Mouse (Mus musculus): ENCODE data around the gene Atp6v1b1. TPM values are rescaled to one million over a fixed set of nuclear protein-coding genes. Genes with fewer than 3 reads are reported as not detected.

Gene Atp6v1b1
- total RNA-seq, 1 experiment from 2014 or later, result not detected

DNA sequence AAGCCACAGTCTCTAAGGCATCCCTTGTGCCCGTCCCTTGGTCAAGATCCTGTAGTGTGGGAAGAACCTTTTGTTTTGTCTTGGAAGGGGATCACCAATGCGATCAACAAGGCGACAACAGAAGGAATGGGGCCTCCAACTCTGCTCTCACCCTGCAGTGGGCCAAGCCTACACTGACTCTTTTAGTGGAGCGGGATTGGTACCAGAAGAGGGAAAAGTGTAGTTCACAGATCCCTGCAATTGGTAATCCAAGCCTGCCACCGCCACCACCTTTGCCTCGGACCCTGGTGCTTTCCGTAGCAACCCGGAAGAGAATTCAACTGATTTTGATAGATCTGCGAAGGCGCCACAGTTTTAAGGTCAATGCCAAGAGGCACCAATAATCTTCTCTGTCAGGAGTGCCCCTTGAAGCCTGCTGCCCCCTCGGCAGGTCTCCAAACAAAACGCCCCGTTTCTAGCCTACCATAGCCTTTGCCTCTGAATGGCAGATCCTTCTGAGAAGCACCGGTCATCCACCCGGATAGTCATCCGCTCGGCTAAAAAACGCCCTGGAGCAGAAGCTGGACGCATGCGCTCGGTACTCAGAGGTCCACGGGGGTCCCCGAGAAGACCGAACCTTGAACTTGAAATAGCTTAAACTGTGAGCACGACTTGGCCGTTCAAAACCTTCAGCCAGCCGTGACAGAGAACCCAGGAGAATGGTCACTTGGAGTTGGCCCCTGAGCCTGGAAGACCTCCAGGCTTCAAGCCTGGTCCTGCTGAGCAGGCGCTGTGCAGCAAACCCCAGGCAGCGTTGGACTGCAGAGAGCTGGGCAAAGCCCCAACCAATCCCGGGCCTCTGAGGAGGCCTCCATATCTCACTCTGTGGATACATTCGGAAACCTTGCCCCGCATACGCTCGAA is 28.3 kb upstream of the Atp6v1b1 start:
- ATAC-seq (ENCODE audit: extremely low read depth, insufficient number of reproducible peaks, low FRiP score, poor library complexity, severe bottlenecking), result no peak

DNA sequence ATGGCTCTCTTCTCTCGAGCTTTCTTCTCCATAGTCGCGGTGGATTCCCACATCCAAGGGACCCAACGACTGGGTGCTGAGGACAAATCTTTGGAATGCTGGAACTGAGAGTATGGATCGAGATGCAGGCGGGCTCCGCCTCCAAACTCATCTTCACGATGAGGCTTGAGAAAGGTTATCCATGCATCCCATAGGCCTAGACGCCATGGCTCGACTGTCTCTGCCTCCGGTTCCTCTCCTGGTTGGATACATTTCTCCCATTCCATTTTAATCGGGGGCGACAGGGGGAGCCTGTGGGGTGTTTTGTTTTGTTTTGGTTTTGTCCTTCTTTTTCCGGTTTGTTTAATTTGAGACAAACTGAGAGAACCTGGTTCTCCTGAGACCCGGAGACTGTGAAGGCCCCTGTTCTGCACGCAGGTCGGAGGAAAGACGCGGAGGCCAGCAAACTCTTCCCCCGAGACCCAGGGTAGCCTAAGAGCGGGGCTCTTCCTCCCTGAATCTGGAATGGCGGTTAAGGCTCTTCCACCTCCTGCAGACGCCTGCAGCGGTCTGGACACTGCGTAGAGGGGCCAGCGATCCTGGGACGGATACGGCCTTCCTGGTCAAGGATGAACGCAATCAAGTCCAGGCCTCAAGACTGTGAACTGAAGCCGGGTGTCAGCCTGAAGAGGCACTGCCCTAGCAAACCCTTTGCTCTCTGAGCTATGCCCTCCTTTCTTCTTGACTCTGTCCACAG is 27.2 kb upstream of the Atp6v1b1 start:
- no peak for ATAC-seq (ENCODE audit: extremely low read depth, insufficient number of reproducible peaks, low FRiP score, poor library complexity, severe bottlenecking)

DNA sequence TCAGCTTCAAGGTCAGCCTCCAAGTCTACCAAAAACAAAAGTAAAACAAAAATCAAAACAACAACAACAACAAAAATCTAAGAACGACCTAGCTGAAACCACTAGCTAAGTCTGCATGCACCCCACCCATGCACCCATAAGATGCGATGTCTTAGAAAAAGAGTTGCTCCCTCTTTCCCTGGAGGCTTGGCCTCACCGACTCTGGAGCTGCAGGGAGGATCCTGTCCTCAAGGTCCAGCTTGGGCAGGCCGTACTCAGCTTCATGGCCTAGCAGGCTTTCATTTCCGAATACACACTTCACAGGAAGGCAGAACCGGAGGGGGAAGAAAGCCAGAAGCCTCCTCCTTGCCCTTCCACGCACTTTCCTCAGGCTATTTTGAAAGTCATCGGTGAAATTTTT is 25.8 kb upstream of the Atp6v1b1 start:
- no peak for ATAC-seq (ENCODE audit: extremely low read depth, insufficient number of reproducible peaks, low FRiP score, poor library complexity, severe bottlenecking)

DNA sequence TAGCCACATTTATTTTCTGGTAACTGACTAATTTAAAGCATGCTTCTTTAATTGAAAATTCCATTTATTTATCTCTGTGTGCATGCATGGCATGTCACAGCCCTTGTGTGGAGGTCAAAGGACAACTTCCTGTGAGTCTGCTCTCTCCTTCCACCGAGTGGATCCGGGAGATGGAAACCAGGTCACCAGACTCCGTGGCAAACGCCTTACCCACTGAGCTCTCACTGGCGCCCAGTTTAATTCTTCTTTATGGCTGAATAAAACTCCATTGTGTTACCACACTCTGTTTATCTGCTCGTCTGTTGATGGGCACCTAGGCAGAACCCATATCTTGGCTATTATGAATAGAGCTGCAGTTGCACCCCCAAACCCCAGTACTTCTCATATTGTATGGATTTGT is 20.3 kb upstream of the Atp6v1b1 start:
- no peak for ATAC-seq (ENCODE audit: extremely low read depth, insufficient number of reproducible peaks, low FRiP score, poor library complexity, severe bottlenecking)

DNA sequence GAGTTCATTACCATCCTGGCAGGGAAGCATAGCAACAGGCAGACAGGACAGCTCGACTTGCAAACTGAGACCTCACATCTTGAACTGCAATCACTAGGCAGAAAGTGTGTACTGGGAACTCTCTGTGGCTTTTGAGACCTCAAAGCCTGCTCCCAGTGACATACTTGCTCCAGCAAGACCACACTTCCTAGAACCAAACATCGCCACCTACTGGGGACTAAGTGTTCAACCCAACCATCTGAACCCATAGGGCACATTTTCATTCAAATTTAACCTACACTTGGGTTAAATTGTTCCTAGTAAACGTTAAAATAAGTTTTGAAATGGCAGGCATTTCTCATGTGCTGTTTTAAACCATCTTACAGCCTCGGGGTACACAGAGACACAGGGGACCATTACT is 15.6 kb upstream of the Atp6v1b1 start:
- no peak for ATAC-seq (ENCODE audit: extremely low read depth, insufficient number of reproducible peaks, low FRiP score, poor library complexity, severe bottlenecking)

DNA sequence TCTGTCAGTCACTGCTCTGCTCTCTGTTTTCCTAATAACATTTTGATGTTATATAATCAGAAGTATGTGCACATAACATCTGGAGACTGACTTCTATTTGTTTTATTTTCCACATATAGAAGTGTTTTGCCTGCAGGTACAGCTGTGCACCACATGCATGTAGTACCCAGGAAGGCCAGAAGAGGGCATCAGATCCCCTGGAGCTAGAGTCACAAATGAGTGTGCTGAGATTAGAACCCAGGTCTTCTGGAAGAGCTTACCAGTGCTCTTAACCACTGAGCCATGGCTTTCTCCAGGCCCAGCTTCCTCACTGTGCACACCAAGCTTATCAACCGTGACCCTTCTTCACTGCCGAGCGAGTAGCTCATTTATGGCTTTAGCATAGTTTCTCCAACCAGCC is 14.3 kb upstream of the Atp6v1b1 start:
- ATAC-seq (ENCODE audit: extremely low read depth, insufficient number of reproducible peaks, low FRiP score, poor library complexity, severe bottlenecking), result no peak

DNA sequence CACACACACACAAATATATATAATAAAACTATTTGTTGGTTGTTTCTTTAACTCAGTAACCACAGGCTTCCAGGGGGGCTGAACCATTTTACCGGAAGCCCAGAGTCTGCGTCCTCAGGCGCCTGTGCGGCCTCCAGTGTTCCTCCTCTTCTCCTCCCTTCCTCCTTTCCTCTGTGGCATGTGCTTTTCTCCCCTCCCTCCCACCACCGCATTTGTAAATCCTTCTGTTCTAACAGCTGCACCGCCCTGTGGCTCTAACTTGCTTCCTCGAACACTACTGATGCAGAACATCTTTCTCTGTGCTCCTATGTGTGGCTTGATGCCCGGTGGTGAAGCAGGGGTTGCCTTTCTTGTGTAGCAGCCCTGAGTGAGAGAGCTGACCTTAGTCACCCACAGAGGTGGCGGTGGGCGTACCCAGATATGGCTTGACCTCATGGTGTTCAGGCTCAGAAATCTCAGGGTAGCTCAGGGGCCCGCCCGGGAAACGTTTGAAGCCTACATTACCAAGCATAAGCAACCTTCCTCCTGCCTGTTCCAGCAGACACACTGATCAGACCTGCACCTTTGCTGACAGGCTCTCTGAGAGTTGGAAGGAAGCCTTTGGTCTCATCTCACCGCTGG is 13.3 kb upstream of the Atp6v1b1 start:
- no peak for ATAC-seq (ENCODE audit: extremely low read depth, insufficient number of reproducible peaks, low FRiP score, poor library complexity, severe bottlenecking)

DNA sequence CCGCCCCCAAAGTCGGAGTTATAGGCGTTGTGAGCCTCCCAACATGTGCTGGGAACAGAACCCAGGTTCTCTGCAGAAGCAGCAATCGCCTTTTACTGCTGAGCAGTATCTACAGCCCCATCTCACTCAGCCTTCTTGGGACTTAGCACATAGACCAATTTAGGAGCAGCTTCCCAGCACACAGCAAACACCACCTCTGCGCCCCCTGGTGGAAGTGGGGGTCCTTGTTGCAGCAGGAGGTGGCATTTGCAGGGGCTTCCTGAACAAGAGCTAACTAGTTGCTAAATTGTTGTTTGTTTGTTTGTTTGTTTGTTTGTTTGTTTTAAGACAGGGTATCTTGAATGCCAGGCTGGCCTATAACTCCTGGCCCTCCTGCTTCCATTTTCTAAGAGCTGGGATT is 11.7 kb upstream of the Atp6v1b1 start:
- ATAC-seq (ENCODE audit: extremely low read depth, insufficient number of reproducible peaks, low FRiP score, poor library complexity, severe bottlenecking), result no peak

DNA sequence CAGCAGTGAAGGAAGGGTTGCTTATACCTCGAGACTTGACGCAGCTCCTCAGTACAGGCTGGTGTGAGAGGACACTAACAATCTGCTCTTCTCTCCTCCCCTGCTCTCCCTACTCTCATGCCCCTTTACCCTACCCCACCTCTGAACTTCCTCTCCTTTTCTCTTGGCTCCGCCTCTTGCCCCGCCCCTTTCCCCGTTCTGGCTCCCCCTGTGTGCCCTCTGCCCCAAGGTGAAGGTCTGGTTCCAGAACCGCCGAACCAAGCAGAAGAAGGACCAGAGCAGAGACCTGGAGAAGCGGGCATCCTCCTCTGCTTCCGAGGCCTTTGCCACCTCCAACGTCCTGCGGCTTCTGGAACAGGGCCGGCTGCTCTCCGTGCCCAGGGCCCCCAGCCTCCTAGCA is 5.5 kb upstream of the Atp6v1b1 start:
- ATAC-seq (ENCODE audit: extremely low read depth, insufficient number of reproducible peaks, low FRiP score, poor library complexity, severe bottlenecking), result no peak

DNA sequence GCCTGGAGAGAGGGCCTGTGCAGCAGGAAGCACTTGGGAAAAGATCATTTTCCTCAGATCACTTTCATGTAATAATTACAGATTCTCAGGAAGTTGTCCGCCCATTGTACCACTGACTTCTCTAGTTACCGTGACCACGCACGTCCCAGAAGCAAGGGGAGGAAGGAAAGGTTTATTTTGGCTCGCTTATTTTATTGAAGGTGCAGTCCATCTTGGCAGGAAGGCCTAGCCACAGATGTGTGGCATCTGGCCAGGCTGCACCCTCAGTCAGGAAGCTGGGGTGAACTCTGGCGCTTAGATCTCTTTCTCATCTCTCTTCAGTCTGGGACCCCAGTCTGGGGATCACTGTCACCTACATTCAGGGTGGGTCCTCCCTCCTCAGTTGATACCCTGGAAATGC is 4.2 kb upstream of the Atp6v1b1 start:
- ATAC-seq (ENCODE audit: extremely low read depth, insufficient number of reproducible peaks, low FRiP score, poor library complexity, severe bottlenecking), result no peak

DNA sequence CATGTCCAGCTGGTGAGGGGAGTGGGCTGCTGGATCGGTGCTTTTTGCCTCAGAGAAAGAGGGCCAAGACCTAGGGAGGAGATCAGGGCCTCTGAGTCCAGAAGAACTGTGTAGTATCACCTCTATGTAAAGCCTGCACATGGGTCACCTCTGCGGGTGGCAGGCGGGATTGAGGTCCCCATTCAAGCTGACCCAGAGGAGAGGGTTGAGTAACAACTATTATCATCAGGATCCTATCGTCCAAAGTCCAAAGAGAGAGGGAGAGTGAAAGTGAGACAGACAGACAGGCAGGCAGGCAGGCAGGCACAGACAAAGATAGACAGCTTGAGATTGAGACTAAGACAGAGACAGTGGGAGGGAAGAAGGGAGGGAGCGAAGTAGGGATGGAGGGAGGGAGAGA is 422 bp downstream of the Atp6v1b1 start:
- ATAC-seq (ENCODE audit: extremely low read depth, insufficient number of reproducible peaks, low FRiP score, poor library complexity, severe bottlenecking), result no peak

DNA sequence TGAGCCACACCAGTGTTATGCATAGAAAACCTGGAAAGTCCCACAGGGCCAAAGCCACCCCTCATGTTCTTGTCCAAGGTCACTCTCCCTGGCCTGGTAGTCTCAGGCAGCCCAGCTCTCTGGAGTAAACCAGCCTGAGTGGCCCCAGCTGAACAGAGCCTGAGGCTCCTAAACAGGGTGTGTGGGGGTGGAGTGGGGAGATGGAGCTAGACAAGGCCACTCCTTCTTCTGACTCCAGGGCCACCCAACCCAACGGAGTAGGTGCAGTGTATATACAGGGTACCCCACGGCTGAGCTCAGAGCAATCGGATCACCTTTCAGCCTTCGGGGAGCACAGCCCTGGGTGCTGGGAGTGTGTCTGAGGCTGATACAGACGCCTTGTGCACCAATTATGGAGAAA is 1.3 kb downstream of the Atp6v1b1 start:
- no peak for ATAC-seq (ENCODE audit: extremely low read depth, insufficient number of reproducible peaks, low FRiP score, poor library complexity, severe bottlenecking)

DNA sequence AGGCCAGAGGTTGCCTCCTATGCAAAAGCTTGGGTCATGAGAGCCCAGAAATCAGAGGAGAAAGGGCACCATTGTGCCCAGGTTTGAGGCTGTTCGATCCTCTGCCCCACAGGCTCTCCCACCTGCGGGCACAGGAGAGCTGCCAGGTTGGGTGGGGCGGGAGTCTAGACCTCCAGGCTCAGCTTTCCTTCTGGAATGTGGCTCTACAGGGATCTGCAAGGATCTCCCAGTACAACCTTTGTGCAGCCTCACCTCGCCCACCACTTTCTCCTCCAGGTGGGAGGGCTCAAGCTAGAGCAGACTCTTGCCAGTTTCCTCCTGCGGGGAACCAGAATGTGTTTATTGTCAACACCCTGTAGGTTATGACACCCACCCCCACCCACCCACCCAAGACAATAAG is 1.8 kb downstream of the Atp6v1b1 start:
- no peak for ATAC-seq (ENCODE audit: extremely low read depth, insufficient number of reproducible peaks, low FRiP score, poor library complexity, severe bottlenecking)

DNA sequence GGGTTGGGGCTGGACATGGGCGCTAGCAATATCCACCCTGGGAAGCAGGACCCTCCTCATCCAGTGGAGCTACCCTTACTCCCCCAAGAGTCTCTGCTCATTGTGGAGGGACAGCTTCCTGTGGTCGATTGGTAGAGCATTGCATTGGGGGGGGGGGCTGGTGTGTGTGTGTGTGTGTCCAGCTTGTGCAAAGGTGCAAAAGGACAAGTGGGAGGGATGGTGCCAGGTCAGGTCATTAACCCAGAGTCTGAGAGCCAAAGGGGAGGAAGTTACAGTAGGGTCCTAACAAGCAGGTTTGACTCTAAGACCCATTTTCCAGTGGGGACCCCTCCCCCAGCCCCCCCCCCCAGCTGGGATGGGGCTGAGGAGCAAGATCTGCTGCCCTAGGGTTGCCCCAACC is 2.7 kb downstream of the Atp6v1b1 start:
- no peak for ATAC-seq (ENCODE audit: extremely low read depth, insufficient number of reproducible peaks, low FRiP score, poor library complexity, severe bottlenecking)

DNA sequence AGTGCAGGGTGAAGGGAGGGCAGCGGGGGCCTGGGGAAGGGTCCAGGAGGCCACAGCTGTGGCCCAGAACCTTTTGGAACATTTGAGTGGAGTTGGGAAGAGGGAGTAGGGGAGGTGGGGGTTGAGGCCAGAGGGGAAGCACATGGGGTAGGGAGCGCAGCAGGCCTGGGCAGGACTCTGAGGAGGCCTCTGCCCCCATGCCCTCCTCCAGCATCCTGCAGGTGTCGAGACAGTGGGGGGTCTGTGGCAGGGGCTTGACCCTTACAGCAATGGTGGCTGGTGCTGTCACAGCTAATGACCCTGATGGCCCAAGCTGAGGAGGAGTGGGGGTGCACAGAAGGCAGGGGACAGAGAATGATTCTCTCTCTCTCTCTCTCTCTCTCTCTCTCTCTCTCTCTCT is 6.5 kb downstream of the Atp6v1b1 start:
- no peak for ATAC-seq (ENCODE audit: extremely low read depth, insufficient number of reproducible peaks, low FRiP score, poor library complexity, severe bottlenecking)

DNA sequence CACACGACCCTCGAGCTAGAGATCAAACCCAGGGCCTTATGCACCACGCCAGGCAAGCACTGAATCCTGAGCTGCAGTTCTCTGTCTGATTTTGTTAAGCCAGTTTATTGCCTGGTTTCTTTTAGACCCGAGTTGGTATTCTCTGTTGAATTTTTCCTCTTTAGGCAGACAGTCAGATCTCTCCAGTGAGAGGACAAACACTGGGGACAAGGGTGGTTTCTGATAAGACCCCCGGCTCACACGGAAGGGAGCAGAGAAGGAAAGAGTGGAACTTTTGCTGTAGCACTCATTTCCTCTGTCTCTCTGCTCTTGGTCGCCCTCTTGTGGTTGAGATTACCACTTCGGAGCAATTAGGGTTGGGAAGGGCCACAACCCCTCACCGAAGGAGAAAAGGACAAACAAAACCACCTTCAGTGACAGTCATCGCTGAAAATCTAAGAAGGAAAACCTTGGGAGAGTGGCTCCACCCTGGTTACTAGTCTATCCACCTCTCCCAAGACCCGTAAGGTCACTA is 7.4 kb downstream of the Atp6v1b1 start:
- no peak for ATAC-seq (ENCODE audit: extremely low read depth, insufficient number of reproducible peaks, low FRiP score, poor library complexity, severe bottlenecking)

DNA sequence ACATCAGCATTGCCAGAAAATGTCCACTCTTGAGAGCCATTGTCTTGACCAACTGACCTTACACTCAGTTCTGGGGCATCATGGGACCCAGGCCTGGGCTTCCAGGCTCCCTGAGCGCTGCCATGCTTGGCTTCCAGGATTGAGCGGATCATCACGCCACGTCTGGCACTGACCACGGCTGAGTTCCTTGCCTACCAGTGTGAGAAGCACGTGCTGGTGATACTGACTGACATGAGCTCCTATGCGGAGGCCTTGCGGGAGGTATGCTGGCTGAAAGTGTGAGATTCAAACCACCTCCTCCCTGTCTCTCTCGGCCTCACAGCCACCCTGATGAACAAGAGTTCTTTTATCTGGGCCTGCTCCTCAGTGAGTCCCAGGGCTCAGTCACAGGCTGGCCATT is 13.3 kb downstream of the Atp6v1b1 start:
- ATAC-seq (ENCODE audit: extremely low read depth, insufficient number of reproducible peaks, low FRiP score, poor library complexity, severe bottlenecking), result no peak

DNA sequence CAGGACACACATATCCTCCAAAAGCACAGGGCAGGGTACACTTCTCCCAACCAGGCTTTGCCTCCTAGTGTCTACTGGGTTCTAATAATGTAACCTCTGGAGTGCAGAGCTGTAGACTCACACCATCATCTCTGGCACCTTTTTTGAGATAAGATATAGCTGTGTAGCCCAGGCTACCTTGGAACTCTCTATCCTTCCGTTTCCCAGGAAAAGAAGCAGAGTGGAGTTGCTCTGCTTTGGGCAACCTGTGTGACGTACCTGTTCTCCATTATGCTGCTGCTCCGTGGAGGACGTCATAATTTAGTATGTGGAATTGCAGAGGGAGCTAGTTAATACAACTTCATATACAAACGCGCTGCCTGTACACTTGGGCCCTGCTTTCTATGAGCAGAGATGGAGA is 19.6 kb downstream of the Atp6v1b1 start, which contains the start of gene Ankrd53:
TSS of gene Ankrd53 (plus strand) at position 301 of the 400 bp plus-strand sequence.
- ATAC-seq (ENCODE audit: extremely low read depth, insufficient number of reproducible peaks, low FRiP score, poor library complexity, severe bottlenecking), result no peak

DNA sequence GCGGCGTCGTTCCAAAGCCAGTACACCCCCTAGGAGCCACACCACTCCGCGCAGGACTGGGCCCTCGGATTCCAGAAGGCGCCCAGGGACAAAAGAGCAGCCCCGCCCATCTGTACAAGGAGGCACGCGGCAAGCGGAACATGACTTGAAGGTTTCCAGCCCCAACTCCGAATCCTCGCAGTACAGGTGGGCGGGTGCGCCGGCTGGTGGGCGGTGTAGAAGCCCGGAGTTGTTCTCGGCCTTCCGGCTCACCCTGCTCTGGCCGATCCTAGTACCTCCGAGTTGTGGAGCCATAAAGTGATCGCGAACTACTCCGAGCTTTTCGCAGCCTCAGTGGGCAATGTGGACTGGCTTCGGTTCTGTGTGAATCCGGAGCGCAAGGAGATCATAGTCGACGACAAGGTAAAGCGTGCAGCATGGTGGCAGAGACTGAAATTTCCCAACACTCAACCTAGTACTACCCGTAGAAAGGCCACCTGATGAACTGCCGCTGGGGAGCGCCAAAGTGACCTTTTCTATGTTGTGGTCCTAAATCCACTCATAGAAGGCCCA is 20.2 kb downstream of the Atp6v1b1 start:
- no peak for ATAC-seq (ENCODE audit: extremely low read depth, insufficient number of reproducible peaks, low FRiP score, poor library complexity, severe bottlenecking)

Measured in neutrophil, adult 5-6 weeks (primary cell).